Mouse (Mus musculus): ENCODE data around the gene Drap1. TPM values are rescaled to one million over a fixed set of nuclear protein-coding genes. Genes with fewer than 3 reads are reported as not detected.
A peak's percentile ranks its signal among the peaks of the same experiment; 100 is the strongest.

Gene Drap1
- polyA plus RNA-seq, 1 experiment, result not detected

- under 1% methylated on average over 41 of the region's 43 CpGs for WGBS
- TF ChIP-seq POLR2A (IDR thresholded peaks at IDR 0.05; ENCODE audit: insufficient read depth, low read depth, low read length), result no peak
- no peak for TF ChIP-seq CTCF (IDR thresholded peaks at IDR 0.05; ENCODE audit: insufficient read depth, low read depth, low read length)
- Histone ChIP-seq H3K4me1 (ENCODE audit: control insufficient read depth, insufficient read depth, low read length) (peaks cover 20% of the 10 kb centered on the region), H3K27ac (ENCODE audit: insufficient read depth, low read depth, low read length) (peak overlapping the region; percentile 47; the same call in 1 of the 2 replicates), H3K4me3 (ENCODE audit: insufficient read depth, low read depth, low read length) (peak overlapping the region; percentile 84)
Measured at GRCm38 (mm10) chr19:5388011-5388441, 36.8 kb downstream of the Drap1 start.

GRCm38 (mm10) chr19:5384715-5385114, 40.1 kb downstream of the Drap1 start:
- Histone ChIP-seq H3K27ac (ENCODE audit: insufficient read depth, low read depth, low read length) (no peak overlapping the region), H3K4me3 (ENCODE audit: insufficient read depth, low read depth, low read length) (no peak overlapping the region), H3K4me1 (ENCODE audit: control insufficient read depth, insufficient read depth, low read length) (peaks cover 11% of the 10 kb centered on the region)
- no peak for TF ChIP-seq POLR2A (IDR thresholded peaks at IDR 0.05; ENCODE audit: insufficient read depth, low read depth, low read length)
- TF ChIP-seq CTCF (IDR thresholded peaks at IDR 0.05; ENCODE audit: insufficient read depth, low read depth, low read length), result no peak
- WGBS, result 78% methylated on average over 8 of the region's 8 CpGs

GRCm38 (mm10) chr19:5383326-5383725, 41.5 kb downstream of the Drap1 start:
- Histone ChIP-seq H3K4me3 (ENCODE audit: insufficient read depth, low read depth, low read length) (no peak overlapping the region), H3K4me1 (ENCODE audit: control insufficient read depth, insufficient read depth, low read length) (peaks cover 5% of the 10 kb centered on the region; the same call in 1 of the 2 replicates), H3K27ac (ENCODE audit: insufficient read depth, low read depth, low read length) (no peak overlapping the region)
- WGBS, result 92% methylated on average over 12 of the region's 12 CpGs
- TF ChIP-seq CTCF (IDR thresholded peaks at IDR 0.05; ENCODE audit: insufficient read depth, low read depth, low read length), result no peak
- TF ChIP-seq POLR2A (IDR thresholded peaks at IDR 0.05; ENCODE audit: insufficient read depth, low read depth, low read length), result no peak

- 93% methylated on average over 1 of the region's 1 CpGs for WGBS
- Histone ChIP-seq H3K27ac (ENCODE audit: insufficient read depth, low read depth, low read length) (no peak overlapping the region), H3K4me3 (ENCODE audit: insufficient read depth, low read depth, low read length) (no peak overlapping the region), H3K4me1 (ENCODE audit: control insufficient read depth, insufficient read depth, low read length) (no peaks in the 10 kb centered on the region)
- no peak for TF ChIP-seq POLR2A (IDR thresholded peaks at IDR 0.05; ENCODE audit: insufficient read depth, low read depth, low read length)
- no peak for TF ChIP-seq CTCF (IDR thresholded peaks at IDR 0.05; ENCODE audit: insufficient read depth, low read depth, low read length)
Measured at GRCm38 (mm10) chr19:5377446-5377845, 47.3 kb downstream of the Drap1 start.

GRCm38 (mm10) chr19:5374748-5375147, 50.0 kb downstream of the Drap1 start:
- Histone ChIP-seq H3K27ac (ENCODE audit: insufficient read depth, low read depth, low read length) (no peak overlapping the region), H3K4me3 (ENCODE audit: insufficient read depth, low read depth, low read length) (no peak overlapping the region), H3K4me1 (ENCODE audit: control insufficient read depth, insufficient read depth, low read length) (no peaks in the 10 kb centered on the region)
- TF ChIP-seq POLR2A (IDR thresholded peaks at IDR 0.05; ENCODE audit: insufficient read depth, low read depth, low read length) (no peak), CTCF (IDR thresholded peaks at IDR 0.05; ENCODE audit: insufficient read depth, low read depth, low read length) (no peak)
- 88% methylated on average over 4 of the region's 4 CpGs for WGBS

- no peak for TF ChIP-seq POLR2A (IDR thresholded peaks at IDR 0.05; ENCODE audit: insufficient read depth, low read depth, low read length)
- no peak for TF ChIP-seq CTCF (IDR thresholded peaks at IDR 0.05; ENCODE audit: insufficient read depth, low read depth, low read length)
- Histone ChIP-seq H3K4me3 (ENCODE audit: insufficient read depth, low read depth, low read length) (no peak overlapping the region), H3K4me1 (ENCODE audit: control insufficient read depth, insufficient read depth, low read length) (no peaks in the 10 kb centered on the region), H3K27ac (ENCODE audit: insufficient read depth, low read depth, low read length) (no peak overlapping the region)
- 70% methylated on average over 4 of the region's 4 CpGs for WGBS
Measured at GRCm38 (mm10) chr19:5374177-5374576, 50.6 kb downstream of the Drap1 start.

Other genes starting within 250 kb of the Drap1 start
- not detected in 2 replicates for gene Pacs1, start 151.9 kb downstream of the Drap1 start, polyA plus RNA-seq (2012; ENCODE audit: insufficient read depth, insufficient read length, low replicate concordance, missing spikeins)
- not detected in 2 replicates for gene Sf3b2, start 129.5 kb downstream of the Drap1 start, polyA plus RNA-seq (2012; ENCODE audit: insufficient read depth, insufficient read length, low replicate concordance, missing spikeins)
- gene Gal3st3, start 126.6 kb downstream of the Drap1 start, polyA plus RNA-seq (2012; ENCODE audit: insufficient read depth, insufficient read length, low replicate concordance, missing spikeins), result not detected in 2 replicates
- not detected in 2 replicates for gene Catsper1, start 89.2 kb downstream of the Drap1 start, polyA plus RNA-seq (2012; ENCODE audit: insufficient read depth, insufficient read length, low replicate concordance, missing spikeins)
- gene Cst6, start 75.4 kb downstream of the Drap1 start, polyA plus RNA-seq (2012; ENCODE audit: insufficient read depth, insufficient read length, low replicate concordance, missing spikeins), result not detected in 2 replicates
- not detected in 2 replicates for gene Eif1ad, start 58.2 kb downstream of the Drap1 start, polyA plus RNA-seq (2012; ENCODE audit: insufficient read depth, insufficient read length, low replicate concordance, missing spikeins)
- gene Banf1, start 57.8 kb downstream of the Drap1 start, polyA plus RNA-seq (2012; ENCODE audit: insufficient read depth, insufficient read length, low replicate concordance, missing spikeins), result not detected in 2 replicates
- gene Sart1, start 36.3 kb downstream of the Drap1 start, polyA plus RNA-seq (2012; ENCODE audit: insufficient read depth, insufficient read length, low replicate concordance, missing spikeins), result not detected in 2 replicates
- gene Tsga10ip, start 22.5 kb downstream of the Drap1 start, polyA plus RNA-seq (2012; ENCODE audit: insufficient read depth, insufficient read length, low replicate concordance, missing spikeins), result not detected in 2 replicates
- not detected in 2 replicates for gene AI837181, start 165 bp upstream of the Drap1 start, polyA plus RNA-seq (2012; ENCODE audit: insufficient read depth, insufficient read length, low replicate concordance, missing spikeins)
- not detected in 2 replicates for gene Fosl1, start 22.6 kb upstream of the Drap1 start, polyA plus RNA-seq (2012; ENCODE audit: insufficient read depth, insufficient read length, low replicate concordance, missing spikeins)
- gene Ccdc85b, start 32.9 kb upstream of the Drap1 start, polyA plus RNA-seq (2012; ENCODE audit: insufficient read depth, insufficient read length, low replicate concordance, missing spikeins), result not detected in 2 replicates
- gene Fibp, start 35.6 kb upstream of the Drap1 start, polyA plus RNA-seq (2012; ENCODE audit: insufficient read depth, insufficient read length, low replicate concordance, missing spikeins), result not detected in 2 replicates
- not detected in 2 replicates for gene Ctsw, start 43.5 kb upstream of the Drap1 start, polyA plus RNA-seq (2012; ENCODE audit: insufficient read depth, insufficient read length, low replicate concordance, missing spikeins)
- gene Efemp2, start 49.0 kb upstream of the Drap1 start, polyA plus RNA-seq (2012; ENCODE audit: insufficient read depth, insufficient read length, low replicate concordance, missing spikeins), result not detected in 2 replicates
- not detected in 2 replicates for gene Mus81, start 63.4 kb upstream of the Drap1 start, polyA plus RNA-seq (2012; ENCODE audit: insufficient read depth, insufficient read length, low replicate concordance, missing spikeins)
- 1,186 and 1,283 TPM in 2 replicates for gene Cfl1, start 65.5 kb upstream of the Drap1 start, polyA plus RNA-seq (2012; ENCODE audit: insufficient read depth, insufficient read length, low replicate concordance, missing spikeins)
- not detected in 2 replicates for gene 1700020D05Rik, start 78.8 kb upstream of the Drap1 start, polyA plus RNA-seq (2012; ENCODE audit: insufficient read depth, insufficient read length, low replicate concordance, missing spikeins)
- not detected in 2 replicates for gene Snx32, start 85.6 kb upstream of the Drap1 start, polyA plus RNA-seq (2012; ENCODE audit: insufficient read depth, insufficient read length, low replicate concordance, missing spikeins)
- gene Ovol1, start 135.7 kb upstream of the Drap1 start, polyA plus RNA-seq (2012; ENCODE audit: insufficient read depth, insufficient read length, low replicate concordance, missing spikeins), result not detected in 2 replicates
- gene Ap5b1, start 143.0 kb upstream of the Drap1 start, polyA plus RNA-seq (2012; ENCODE audit: insufficient read depth, insufficient read length, low replicate concordance, missing spikeins), result not detected in 2 replicates
- not detected in 2 replicates for gene Rnaseh2c, start 176.9 kb upstream of the Drap1 start, polyA plus RNA-seq (2012; ENCODE audit: insufficient read depth, insufficient read length, low replicate concordance, missing spikeins)
- gene Kat5, start 185.3 kb upstream of the Drap1 start, polyA plus RNA-seq (2012; ENCODE audit: insufficient read depth, insufficient read length, low replicate concordance, missing spikeins), result not detected in 2 replicates
- not detected in 2 replicates for gene Rela, start 212.5 kb upstream of the Drap1 start, polyA plus RNA-seq (2012; ENCODE audit: insufficient read depth, insufficient read length, low replicate concordance, missing spikeins)
- gene Sipa1, start 238.7 kb upstream of the Drap1 start, polyA plus RNA-seq (2012; ENCODE audit: insufficient read depth, insufficient read length, low replicate concordance, missing spikeins), result not detected in 2 replicates

Data from olfactory bulb, adult 2 months (tissue).